Mouse (Mus musculus): ENCODE measurements around the gene Lrp8. TPM values are rescaled to one million over a fixed set of nuclear protein-coding genes. Genes with fewer than 3 reads are reported as not detected.
A peak's percentile ranks its signal among the peaks of the same experiment; 100 is the strongest.

Lrp8 gene
- polyA plus RNA-seq, 1 experiment from 2014 or later, result 33.5 TPM

DNA sequence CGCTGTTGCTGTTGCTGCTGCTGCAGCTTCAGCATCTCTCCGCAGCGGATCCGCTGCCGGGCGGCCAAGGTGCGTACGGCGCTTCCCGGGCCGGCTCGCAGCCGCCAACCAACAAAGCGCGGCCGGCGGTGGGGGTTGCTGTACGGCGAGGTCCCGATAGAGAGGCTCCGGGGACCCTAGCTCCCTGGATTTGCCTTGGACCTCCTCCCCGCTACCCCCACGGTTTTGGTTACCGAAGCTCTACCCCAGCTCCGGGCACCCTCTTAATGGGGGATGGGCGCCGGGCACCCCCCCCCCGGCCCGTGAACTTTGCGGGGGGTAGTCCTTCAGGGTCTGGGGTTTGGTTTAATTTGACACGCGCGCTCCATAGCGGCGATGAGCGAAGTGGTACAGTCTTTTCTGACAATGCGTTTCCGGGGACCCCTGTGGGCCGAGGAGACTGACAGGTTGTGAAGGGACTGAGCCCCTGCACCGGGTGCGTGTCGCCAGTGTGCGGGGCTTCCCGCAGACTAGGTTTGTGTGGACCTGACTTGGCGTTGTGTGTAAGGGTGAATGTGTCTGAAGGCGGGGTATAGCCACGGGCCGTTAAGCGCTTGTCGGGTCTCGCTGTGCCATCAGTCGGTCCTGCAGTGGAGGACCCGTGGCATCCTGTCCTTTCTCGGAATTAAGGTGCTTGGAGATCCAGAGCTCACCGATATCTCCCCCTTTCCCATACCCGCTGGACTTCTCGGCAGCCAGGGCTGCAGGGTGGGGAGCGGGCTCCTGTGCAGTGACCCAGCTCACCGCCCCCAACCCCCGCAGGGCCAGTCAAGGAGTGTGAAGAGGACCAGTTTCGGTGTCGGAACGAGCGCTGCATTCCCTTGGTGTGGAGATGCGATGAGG is 630 bp downstream of the Lrp8 start:
- H3K36me3 ChIP-seq (ENCODE audit: control insufficient read depth, insufficient read depth, low read length), result peaks cover 31% of the 10 kb centered on the region
- H3K27ac ChIP-seq (ENCODE audit: low read depth, low read length), result peak overlapping the region; percentile 97
- H3K9ac ChIP-seq (ENCODE audit: low read length), result peak overlapping the region; percentile 98
- H3K4me3 ChIP-seq (ENCODE audit: low read depth, low read length), result peak overlapping the region; percentile 86
- DNase-seq (ENCODE audit: low spot score) (peak; percentile 66), ATAC-seq (peak; percentile 24)
- under 1% methylated on average over 62 of the region's 65 CpGs for WGBS
- no peaks in the 10 kb centered on the region for H3K9me3 ChIP-seq (replicated peaks; ENCODE audit: control insufficient read depth, low read length)
- H3K4me1 ChIP-seq (ENCODE audit: control insufficient read depth, insufficient read depth, low read length), result peaks cover 37% of the 10 kb centered on the region
- peak overlapping the region; percentile 93 for H3K4me2 ChIP-seq (ENCODE audit: low read length)
- no peaks in the 10 kb centered on the region for H3K27me3 ChIP-seq (replicated peaks; ENCODE audit: control insufficient read depth, insufficient read depth, low read length)

DNA sequence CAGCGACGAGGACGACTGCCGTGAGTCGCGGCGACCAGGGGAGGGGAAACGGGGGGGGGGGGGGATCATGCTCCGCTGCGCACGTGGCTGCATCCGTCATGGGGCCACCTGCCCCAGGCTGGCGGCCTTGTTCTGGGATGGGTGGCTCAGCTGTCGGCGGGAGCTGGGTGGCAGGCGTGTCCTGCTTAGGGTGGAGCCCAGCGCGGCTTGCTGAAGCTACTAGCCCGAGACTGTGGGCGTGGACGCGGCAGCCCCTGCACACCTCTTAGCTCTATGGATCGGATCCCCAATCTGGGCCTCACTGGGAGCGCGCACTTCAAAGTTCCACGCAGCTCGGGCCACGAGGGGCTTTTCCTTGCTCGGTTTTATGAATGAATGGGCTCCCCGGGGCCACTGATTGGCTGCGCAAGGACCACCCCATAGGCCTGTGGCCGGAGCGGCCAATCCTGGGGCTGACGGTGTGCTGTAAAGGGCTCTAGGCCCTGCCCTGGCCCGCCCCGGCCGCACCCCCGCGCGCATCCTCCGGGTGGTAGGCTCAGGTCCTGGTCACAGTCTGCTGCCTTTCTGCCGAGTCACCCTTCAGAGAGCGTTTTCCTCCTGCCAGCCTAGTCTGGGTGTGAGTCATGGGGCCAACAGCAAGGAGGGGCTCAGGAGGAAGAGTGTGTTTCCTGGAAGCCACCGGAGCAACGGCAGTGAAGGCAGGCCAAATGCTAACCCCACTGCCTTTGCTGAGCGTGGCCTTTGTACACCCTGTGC is 1.5 kb downstream of the Lrp8 start:
- Histone ChIP-seq H3K9ac (ENCODE audit: low read length) (peak overlapping the region; percentile 98), H3K4me2 (ENCODE audit: low read length) (peak overlapping the region; percentile 93), H3K9me3 (replicated peaks; ENCODE audit: control insufficient read depth, low read length) (no peaks in the 10 kb centered on the region), H3K36me3 (ENCODE audit: control insufficient read depth, insufficient read depth, low read length) (peaks cover 39% of the 10 kb centered on the region), H3K4me3 (ENCODE audit: low read depth, low read length) (peak overlapping the region; percentile 86), H3K27ac (ENCODE audit: low read depth, low read length) (peak overlapping the region; percentile 97), H3K4me1 (ENCODE audit: control insufficient read depth, insufficient read depth, low read length) (peaks cover 45% of the 10 kb centered on the region), H3K27me3 (replicated peaks; ENCODE audit: control insufficient read depth, insufficient read depth, low read length) (no peaks in the 10 kb centered on the region)
- peak; percentile 82 for DNase-seq (ENCODE audit: low spot score)
- ATAC-seq, result peak; percentile 57
- WGBS, result 1% methylated on average over 46 of the region's 46 CpGs

- Histone ChIP-seq H3K4me2 (ENCODE audit: low read length) (peak overlapping the region; percentile 93), H3K9ac (ENCODE audit: low read length) (no peak overlapping the region), H3K4me1 (ENCODE audit: control insufficient read depth, insufficient read depth, low read length) (peaks cover 46% of the 10 kb centered on the region), H3K27ac (ENCODE audit: low read depth, low read length) (no peak overlapping the region), H3K4me3 (ENCODE audit: low read depth, low read length) (no peak overlapping the region), H3K27me3 (replicated peaks; ENCODE audit: control insufficient read depth, insufficient read depth, low read length) (no peaks in the 10 kb centered on the region), H3K9me3 (replicated peaks; ENCODE audit: control insufficient read depth, low read length) (no peaks in the 10 kb centered on the region), H3K36me3 (ENCODE audit: control insufficient read depth, insufficient read depth, low read length) (peaks cover 54% of the 10 kb centered on the region)
- ATAC-seq (no peak), DNase-seq (ENCODE audit: low spot score) (no peak)
- 73% methylated on average over 3 of the region's 3 CpGs for WGBS
Observed at GRCm38 (mm10) chr4:107805491-107805890, 3.4 kb downstream of the Lrp8 start.

- H3K9me3 ChIP-seq (replicated peaks; ENCODE audit: control insufficient read depth, low read length), result no peaks in the 10 kb centered on the region
- no peak overlapping the region for H3K4me3 ChIP-seq (ENCODE audit: low read depth, low read length)
- no peak for ATAC-seq
- H3K27ac ChIP-seq (ENCODE audit: low read depth, low read length), result no peak overlapping the region
- H3K9ac ChIP-seq (ENCODE audit: low read length), result no peak overlapping the region
- H3K4me2 ChIP-seq (ENCODE audit: low read length), result no peak overlapping the region
- H3K36me3 ChIP-seq (ENCODE audit: control insufficient read depth, insufficient read depth, low read length), result peaks cover 69% of the 10 kb centered on the region
- H3K27me3 ChIP-seq (replicated peaks; ENCODE audit: control insufficient read depth, insufficient read depth, low read length), result no peaks in the 10 kb centered on the region
- DNase-seq (ENCODE audit: low spot score), result no peak
- H3K4me1 ChIP-seq (ENCODE audit: control insufficient read depth, insufficient read depth, low read length), result peaks cover 49% of the 10 kb centered on the region
- WGBS, result 82% methylated on average over 4 of the region's 4 CpGs
Observed at GRCm38 (mm10) chr4:107807796-107808195, 5.7 kb downstream of the Lrp8 start.

DNA sequence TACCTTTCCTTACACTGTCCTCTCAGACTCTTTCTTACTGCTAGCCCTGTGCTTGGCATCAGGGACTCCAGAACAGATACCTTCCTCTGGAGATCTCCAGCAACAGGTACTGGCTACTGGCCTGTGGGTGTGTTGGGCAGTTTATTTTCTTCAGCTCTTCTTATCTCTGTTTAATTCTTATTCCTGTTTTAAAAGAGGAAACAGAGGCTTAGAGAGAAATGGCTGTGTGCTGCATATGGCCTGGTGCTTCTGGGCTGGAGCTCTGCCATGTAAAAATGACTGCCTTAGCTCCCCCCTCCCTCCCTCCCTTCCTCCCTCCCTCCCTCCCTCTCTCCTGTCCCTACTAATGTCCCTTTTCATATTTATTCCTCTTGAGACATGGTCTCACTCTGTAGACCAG is 6.6 kb downstream of the Lrp8 start:
- DNase-seq (ENCODE audit: low spot score), result no peak
- Histone ChIP-seq H3K4me2 (ENCODE audit: low read length) (no peak overlapping the region), H3K9ac (ENCODE audit: low read length) (no peak overlapping the region), H3K4me3 (ENCODE audit: low read depth, low read length) (no peak overlapping the region), H3K9me3 (replicated peaks; ENCODE audit: control insufficient read depth, low read length) (no peaks in the 10 kb centered on the region), H3K36me3 (ENCODE audit: control insufficient read depth, insufficient read depth, low read length) (peaks cover 74% of the 10 kb centered on the region), H3K4me1 (ENCODE audit: control insufficient read depth, insufficient read depth, low read length) (peaks cover 49% of the 10 kb centered on the region), H3K27ac (ENCODE audit: low read depth, low read length) (peak overlapping the region; percentile 30; the same call in 1 of the 2 replicates), H3K27me3 (replicated peaks; ENCODE audit: control insufficient read depth, insufficient read depth, low read length) (no peaks in the 10 kb centered on the region)
- no peak for ATAC-seq

GRCm38 (mm10) chr4:107811006-107811405 is 8.9 kb downstream of the Lrp8 start:
- ATAC-seq (no peak), DNase-seq (ENCODE audit: low spot score) (no peak)
- peaks cover 45% of the 10 kb centered on the region for H3K4me1 ChIP-seq (ENCODE audit: control insufficient read depth, insufficient read depth, low read length)
- H3K9ac ChIP-seq (ENCODE audit: low read length), result no peak overlapping the region
- WGBS, result 83% methylated on average over 3 of the region's 3 CpGs
- H3K9me3 ChIP-seq (replicated peaks; ENCODE audit: control insufficient read depth, low read length), result no peaks in the 10 kb centered on the region
- peaks cover 73% of the 10 kb centered on the region for H3K36me3 ChIP-seq (ENCODE audit: control insufficient read depth, insufficient read depth, low read length)
- H3K4me3 ChIP-seq (ENCODE audit: low read depth, low read length), result no peak overlapping the region
- H3K27me3 ChIP-seq (replicated peaks; ENCODE audit: control insufficient read depth, insufficient read depth, low read length), result no peaks in the 10 kb centered on the region
- no peak overlapping the region for H3K27ac ChIP-seq (ENCODE audit: low read depth, low read length)
- H3K4me2 ChIP-seq (ENCODE audit: low read length), result no peak overlapping the region

DNA sequence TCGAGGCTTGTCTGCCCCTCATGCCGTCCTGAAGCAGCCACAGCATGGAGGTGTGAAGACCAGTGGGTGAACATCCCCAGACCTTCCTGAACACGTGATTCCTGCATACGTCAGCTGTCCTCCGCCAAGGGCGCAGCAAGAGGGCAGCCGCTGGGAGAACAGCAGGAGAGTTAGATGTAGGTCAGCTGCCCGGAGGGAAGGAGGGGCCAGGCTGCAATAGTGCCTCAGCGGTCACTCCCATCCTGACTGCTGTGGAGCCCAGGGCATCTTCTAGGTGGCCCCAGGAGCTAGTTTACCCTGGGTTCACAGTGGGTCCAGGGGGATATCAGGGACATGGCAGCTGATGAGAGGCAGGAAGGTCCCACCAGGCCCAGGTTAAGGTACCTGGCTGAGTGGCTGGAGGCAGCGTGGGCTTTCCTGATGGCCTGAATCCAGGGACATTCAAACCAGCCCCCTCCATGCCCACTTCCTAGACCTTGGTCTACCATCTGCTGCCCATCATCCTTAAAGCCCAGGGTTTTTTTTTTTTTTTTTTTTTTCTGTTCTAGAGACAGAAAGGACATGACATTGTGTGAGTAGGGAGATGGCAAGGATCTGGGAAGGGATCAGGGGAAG is 9.8 kb downstream of the Lrp8 start:
- H3K9ac ChIP-seq (ENCODE audit: low read length), result no peak overlapping the region

DNA sequence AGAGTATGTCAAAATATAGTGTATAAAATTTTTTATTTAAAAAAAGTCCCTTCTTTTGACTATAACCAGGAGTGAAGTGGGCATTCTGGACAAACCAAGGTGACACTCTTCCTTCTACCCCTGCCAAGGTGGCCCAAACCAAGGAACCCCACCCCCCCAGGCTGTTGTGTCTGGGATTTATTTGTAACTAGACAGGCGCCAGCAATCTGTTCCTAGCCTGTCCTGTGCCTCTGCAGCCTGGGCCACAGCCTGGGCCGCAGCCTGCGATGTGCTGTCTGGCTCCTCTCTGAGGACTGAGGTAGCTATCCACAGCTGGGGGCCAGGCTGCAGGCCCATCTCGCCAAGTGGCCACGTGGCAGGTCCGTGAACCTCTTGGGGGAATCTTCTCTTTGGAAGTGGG is 10.3 kb downstream of the Lrp8 start:
- Histone ChIP-seq H3K4me3 (ENCODE audit: low read depth, low read length) (no peak overlapping the region), H3K9me3 (replicated peaks; ENCODE audit: control insufficient read depth, low read length) (no peaks in the 10 kb centered on the region), H3K4me2 (ENCODE audit: low read length) (no peak overlapping the region), H3K36me3 (ENCODE audit: control insufficient read depth, insufficient read depth, low read length) (peaks cover 60% of the 10 kb centered on the region), H3K4me1 (ENCODE audit: control insufficient read depth, insufficient read depth, low read length) (peaks cover 42% of the 10 kb centered on the region), H3K27me3 (replicated peaks; ENCODE audit: control insufficient read depth, insufficient read depth, low read length) (no peaks in the 10 kb centered on the region), H3K27ac (ENCODE audit: low read depth, low read length) (no peak overlapping the region), H3K9ac (ENCODE audit: low read length) (no peak overlapping the region)
- no peak for DNase-seq (ENCODE audit: low spot score)
- WGBS, result 76% methylated on average over 6 of the region's 6 CpGs
- ATAC-seq, result no peak

More for the DNA sequence above, 9.8 kb downstream of the Lrp8 start:
- ATAC-seq (no peak), DNase-seq (ENCODE audit: low spot score) (no peak)
- no peaks in the 10 kb centered on the region for H3K27me3 ChIP-seq (replicated peaks; ENCODE audit: control insufficient read depth, insufficient read depth, low read length)
- peaks cover 42% of the 10 kb centered on the region for H3K4me1 ChIP-seq (ENCODE audit: control insufficient read depth, insufficient read depth, low read length)
- WGBS, result 56% methylated on average over 10 of the region's 10 CpGs
- H3K27ac ChIP-seq (ENCODE audit: low read depth, low read length), result no peak overlapping the region
- no peak overlapping the region for H3K4me2 ChIP-seq (ENCODE audit: low read length)
- no peaks in the 10 kb centered on the region for H3K9me3 ChIP-seq (replicated peaks; ENCODE audit: control insufficient read depth, low read length)
- peaks cover 65% of the 10 kb centered on the region for H3K36me3 ChIP-seq (ENCODE audit: control insufficient read depth, insufficient read depth, low read length)
- no peak overlapping the region for H3K4me3 ChIP-seq (ENCODE audit: low read depth, low read length)

All from forebrain, embryonic 14.5 days (tissue).